Comparison of ENCODE assay signal across 1 mouse cellular context in the genomic region with DNA sequence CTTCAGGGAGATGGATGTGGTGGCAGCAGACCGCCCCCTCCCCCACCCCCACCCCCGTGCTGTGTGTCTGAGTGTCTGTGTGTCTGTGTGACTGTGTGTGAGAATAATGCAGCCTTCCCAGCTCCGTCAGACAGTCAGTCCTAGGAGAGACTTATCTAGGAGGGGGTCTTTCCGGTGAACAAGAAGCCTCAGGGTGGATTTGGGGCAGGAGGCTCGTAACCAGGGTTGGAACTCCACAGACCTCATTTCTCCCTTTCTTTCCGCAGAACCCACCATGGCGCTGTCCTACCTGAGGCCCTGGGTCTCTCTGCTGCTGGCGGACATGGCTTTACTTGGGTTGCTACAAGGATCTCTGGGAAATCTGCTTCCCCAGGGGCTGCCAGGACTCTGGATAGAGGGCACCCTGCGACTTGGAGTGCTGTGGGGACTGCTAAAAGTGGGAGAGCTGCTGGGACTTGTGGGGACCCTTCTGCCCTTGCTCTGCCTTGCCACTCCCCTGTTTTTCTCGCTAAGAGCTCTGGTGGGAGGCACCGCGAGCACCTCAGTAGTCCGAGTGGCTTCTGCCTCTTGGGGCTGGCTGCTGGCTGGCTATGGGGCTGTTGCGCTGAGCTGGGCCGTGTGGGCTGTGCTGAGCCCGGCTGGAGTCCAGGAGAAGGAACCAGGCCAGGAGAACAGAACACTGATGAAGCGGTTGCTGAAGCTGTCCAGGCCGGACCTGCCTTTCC.
TF ChIP-seq lines count a peak whose summit lies in the region.

No protein-coding gene starts in this region.

TF ChIP-seq in C2C12, 6 proteins besides CTCF, POLR2A, EP300 and RAD21:
- TF ChIP-seq CEBPB (IDR thresholded peaks at IDR 0.05; ENCODE audit: low read depth) (no peak), MAX (IDR thresholded peaks at IDR 0.05) (no peak), FOSL1 (IDR thresholded peaks at IDR 0.05; ENCODE audit: insufficient read depth, low read length, poor library complexity, severe bottlenecking) (no peak), MYOD1 (IDR thresholded peaks at IDR 0.05; ENCODE audit: control insufficient read depth, insufficient read length, low read depth) (no peak), USF1 (IDR thresholded peaks at IDR 0.05; ENCODE audit: low read depth) (no peak), MYOG (IDR thresholded peaks at IDR 0.05; ENCODE audit: control insufficient read depth, extremely low read depth, insufficient read length) (no peak)
